Mouse (Mus musculus) small intestine, adult 2 months (tissue): ENCODE data around the gene Samd10.

Source experiments
- CTCF ChIP-seq: fragments of 200-500 bp; IDR thresholded peaks from 2 replicates; pipeline ENCODE4 v1.5.1; 2012; ENCODE audit warnings: low read depth, mild to moderate bottlenecking, control low read depth, inconsistent platforms, low read length, moderate library complexity, mixed read lengths; ENCODE audit not compliant: insufficient replicate concordance, insufficient read length; ENCODE audit errors: extremely low read depth
- POLR2A ChIP-seq: fragments of 200-500 bp; IDR thresholded peaks from 2 replicates; pipeline ENCODE4 v1.6.1; 2012; ENCODE audit warnings: low read depth, mild to moderate bottlenecking, control low read depth, inconsistent platforms, low read length, moderate library complexity

DNA sequence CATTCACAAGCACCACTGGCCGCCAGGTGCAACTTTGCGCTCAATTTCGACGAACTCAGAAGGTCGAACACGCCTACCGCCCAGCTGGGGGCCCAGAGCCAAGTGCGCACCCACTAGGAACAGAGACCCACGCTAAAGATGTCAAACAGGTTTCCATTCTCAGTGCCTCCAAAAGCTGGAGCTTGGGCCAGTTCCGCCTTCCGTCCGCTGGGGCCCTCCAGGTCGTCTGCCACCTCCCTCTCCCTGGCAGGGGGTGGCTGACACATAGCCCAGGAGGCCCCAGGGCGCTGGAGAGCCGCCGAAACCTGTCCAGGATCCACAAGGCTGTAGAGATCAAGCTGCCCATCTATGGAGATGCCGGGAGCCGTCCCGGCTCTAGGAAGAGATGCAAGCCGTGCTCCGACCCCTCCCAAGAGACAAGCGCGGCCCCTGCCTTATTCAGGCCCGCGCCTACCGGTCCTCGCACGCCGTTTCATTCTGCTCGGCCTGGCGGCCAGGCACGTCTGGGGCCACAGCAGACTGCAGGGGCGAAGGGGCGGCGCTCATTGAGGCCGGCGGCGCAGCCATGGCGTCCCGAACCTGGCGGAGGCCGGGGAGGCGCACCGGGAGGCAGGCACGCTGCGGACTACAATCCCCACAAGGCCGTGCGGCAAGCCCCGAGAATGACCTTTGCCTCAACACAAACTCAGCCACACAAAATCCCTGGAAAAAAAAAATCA lies 17.5 kb downstream of the Samd10 start:
- TF ChIP-seq CTCF (no peak; the same call in 1 of the 2 replicates), POLR2A (peak; percentile 56; the same call in 1 of the 2 replicates)
